Comparison of ENCODE assay signal across 8 mouse cellular contexts in the genomic region with DNA sequence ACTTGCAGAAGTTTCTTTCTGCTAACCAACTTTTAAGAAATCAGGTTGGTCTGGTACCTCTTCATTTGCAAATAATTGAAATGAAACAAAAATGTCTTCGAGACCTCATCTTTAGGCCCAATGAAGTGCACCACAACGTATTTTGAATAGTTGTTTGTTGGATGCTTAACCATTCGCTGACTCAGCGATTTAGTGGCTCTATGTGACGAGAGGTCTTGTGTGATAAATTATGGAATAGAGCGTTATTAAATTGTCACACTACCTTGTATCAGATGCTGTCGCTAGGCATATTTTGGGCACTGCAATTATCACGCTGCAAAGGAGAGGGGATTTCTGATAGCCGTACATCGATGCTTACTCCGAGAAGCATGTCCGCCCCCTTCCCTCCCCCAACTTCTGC.
DNase-seq lines count a peak whose midpoint lies in the region; ATAC-seq and TF ChIP-seq lines count a peak whose summit lies in the region.

No protein-coding gene starts in this region.

- no peak for TF ChIP-seq CTCF in MEL (IDR thresholded peaks at IDR 0.05 in 2 of 3, conservative IDR thresholded peaks at IDR 0.05 in 1 of 3; ENCODE audit: control insufficient read depth in 1 of 3, insufficient read depth in 1 of 3, low read depth in 2 of 3, low read length in 3 of 3, poor library complexity in 1 of 3, severe bottlenecking in 1 of 3)

- no peak for TF ChIP-seq POLR2A in MEL (IDR thresholded peaks at IDR 0.05; ENCODE audit: control insufficient read depth in 1 of 2, insufficient read depth in 1 of 2, low read depth in 1 of 2, low read length in 2 of 2, poor library complexity in 1 of 2)

- no peaks in the 10 kb centered on the region for H3K9me3 ChIP-seq in heart, embryonic 12.5 days (replicated peaks)
- no peaks in the 10 kb centered on the region for H3K9me3 ChIP-seq in MEL (replicated peaks; ENCODE audit: insufficient read depth, low read length)
- H3K9me3 ChIP-seq in hindbrain, embryonic 12.5 days (replicated peaks), result no peaks in the 10 kb centered on the region
- no peaks in the 10 kb centered on the region for H3K9me3 ChIP-seq in midbrain, embryonic 13.5 days

- no peaks in the 10 kb centered on the region for H3K36me3 ChIP-seq in heart, embryonic 12.5 days
- no peaks in the 10 kb centered on the region for H3K36me3 ChIP-seq in MEL (ENCODE audit: control insufficient read depth in 1 of 2, insufficient read depth in 2 of 2, low read length in 2 of 2)
- H3K36me3 ChIP-seq in hindbrain, embryonic 12.5 days, result no peaks in the 10 kb centered on the region
- H3K36me3 ChIP-seq in midbrain, embryonic 13.5 days, result no peaks in the 10 kb centered on the region

- no peak for TF ChIP-seq EP300 in MEL (IDR thresholded peaks at IDR 0.05; ENCODE audit: low read depth in 1 of 2, low read length in 2 of 2)

- H3K27ac ChIP-seq in heart, embryonic 12.5 days (ENCODE audit: poor library complexity, severe bottlenecking), result no peak overlapping the region
- no peak overlapping the region for H3K27ac ChIP-seq in MEL (ENCODE audit: control insufficient read depth, low read depth, low read length)
- H3K27ac ChIP-seq in hindbrain, embryonic 12.5 days, result no peak overlapping the region
- no peak overlapping the region for H3K27ac ChIP-seq in midbrain, embryonic 13.5 days

- H3K4me1 ChIP-seq in heart, embryonic 12.5 days (replicated peaks), result no peaks in the 10 kb centered on the region
- peaks cover 0 to 3% of the 10 kb centered on the region in 2 experiments; a peak in 1 of 4 replicates for H3K4me1 ChIP-seq in MEL (ENCODE audit: control insufficient read depth in 1 of 2, insufficient read depth in 2 of 2, low read length in 2 of 2)
- peaks cover 12% of the 10 kb centered on the region; the same call in 1 of the 2 replicates for H3K4me1 ChIP-seq in hindbrain, embryonic 12.5 days
- H3K4me1 ChIP-seq in midbrain, embryonic 13.5 days (replicated peaks), result peaks cover 21% of the 10 kb centered on the region

- intact Hi-C loops in left cerebral cortex, postnatal 10 days (cut with DNase I), result loop anchor here (5.0 kb wide), 1 partner anchor 968 kb away; no protein-coding TSS in a partner anchor

- no peak for TF ChIP-seq RAD21 in MEL (IDR thresholded peaks at IDR 0.05; ENCODE audit: low read depth, low read length)

- peak overlapping the region; percentile 78 for H3K4me2 ChIP-seq in heart, embryonic 12.5 days
- peak overlapping the region; percentile 55 for H3K4me2 ChIP-seq in hindbrain, embryonic 12.5 days (replicated peaks)
- peak overlapping the region; percentile 59 for H3K4me2 ChIP-seq in midbrain, embryonic 13.5 days (replicated peaks)

- H3K79me2 ChIP-seq in MEL (ENCODE audit: control insufficient read depth, insufficient read depth, low read length, poor library complexity), result no peaks in the 10 kb centered on the region

- peak overlapping the region; percentile 46; the same call in 1 of the 2 replicates for H3K9ac ChIP-seq in heart, embryonic 12.5 days
- H3K9ac ChIP-seq in MEL (ENCODE audit: control insufficient read depth, low read depth, low read length, poor library complexity, severe bottlenecking), result peak overlapping the region; percentile 51
- H3K9ac ChIP-seq in hindbrain, embryonic 12.5 days, result peak overlapping the region; percentile 29; the same call in 1 of the 2 replicates
- 0 out of 2 replicates have a peak overlapping the region, but pooled peaks have one; percentile 44 for H3K9ac ChIP-seq in midbrain, embryonic 13.5 days (replicated peaks)

- ATAC-seq in heart, embryonic 12.5 days (ENCODE audit: insufficient number of reproducible peaks, low FRiP score), result no peak
- ATAC-seq in hindbrain, embryonic 12.5 days (ENCODE audit: low FRiP score), result no peak
- ATAC-seq in midbrain, embryonic 13.5 days, result no peak

- H3K27me3 ChIP-seq in heart, embryonic 12.5 days (replicated peaks), result no peaks in the 10 kb centered on the region
- H3K27me3 ChIP-seq in MEL (ENCODE audit: control insufficient read depth in 1 of 2, insufficient read depth in 2 of 2, low read length in 2 of 2), result no peaks in the 10 kb centered on the region
- H3K27me3 ChIP-seq in hindbrain, embryonic 12.5 days, result peaks cover 3% of the 10 kb centered on the region; the same call in 1 of the 2 replicates
- H3K27me3 ChIP-seq in midbrain, embryonic 13.5 days, result peaks cover 19% of the 10 kb centered on the region

- H3K4me3 ChIP-seq in heart, embryonic 12.5 days, result peak overlapping the region; percentile 41
- H3K4me3 ChIP-seq in MEL (ENCODE audit: control insufficient read depth in 1 of 2, insufficient read depth in 1 of 2, low read depth in 2 of 2, low read length in 2 of 2), result peak overlapping the region; percentile 62 to 71
- peak overlapping the region; percentile 29 for H3K4me3 ChIP-seq in hindbrain, embryonic 12.5 days
- peak overlapping the region; percentile 38 for H3K4me3 ChIP-seq in midbrain, embryonic 13.5 days (replicated peaks)

- no peak for DNase-seq in heart, adult 9 months (ENCODE audit: low spot score in 2 of 2)
- DNase-seq in MEL (ENCODE audit: low read depth, low spot score), result peak; percentile 61
- DNase-seq in left cerebral cortex, postnatal 10 days (ENCODE audit: extremely low spot score in 1 of 2, low spot score in 2 of 2), result no peak
- no peak for DNase-seq in layer of hippocampus, postnatal 36 days
- DNase-seq in ovary, postnatal 36 days (ENCODE audit: low spot score), result no peak

- WGBS in heart, embryonic 12.5 days, result 25% methylated on average over 12 of the region's 12 CpGs
- 27% methylated on average over 12 of the region's 12 CpGs for WGBS in hindbrain, embryonic 12.5 days
- WGBS in midbrain, embryonic 13.5 days, result 22% methylated on average over 12 of the region's 12 CpGs

TF ChIP-seq in MEL, 35 proteins besides CTCF, POLR2A, EP300 and RAD21:
- TF ChIP-seq MYC (IDR thresholded peaks at IDR 0.05; ENCODE audit: low read depth, low read length) (no peak), UBTF (IDR thresholded peaks at IDR 0.05; ENCODE audit: borderline replicate concordance, insufficient read depth, low read depth, low read length) (no peak), TCF12 (IDR thresholded peaks at IDR 0.05; ENCODE audit: low read depth, low read length) (no peak), MAFK (IDR thresholded peaks at IDR 0.05; ENCODE audit: borderline replicate concordance, low read depth, low read length) (peak; percentile 98)
TF ChIP-seq in MEL: peak in this region for 1.
